Mouse (Mus musculus) fibroblast of lung, adult 2 months (primary cell): ENCODE data around the gene Slc24a3.

Source experiments
- DNase-seq: peaks from one replicate; pipeline ENCODE4 v3.0.0-alpha.2; 2011; ENCODE audit warnings: low read depth

Gene Slc24a3

GRCm38 (mm10) chr2:145684151-145684550 is 516.6 kb downstream of the Slc24a3 start:
- DNase-seq, result no peak

GRCm38 (mm10) chr2:145684891-145685290 is 517.3 kb downstream of the Slc24a3 start:
- DNase-seq, result no peak

GRCm38 (mm10) chr2:145686017-145686416 is 518.5 kb downstream of the Slc24a3 start:
- DNase-seq, result no peak

- no peak for DNase-seq
Observed at GRCm38 (mm10) chr2:145691367-145692009, 523.9 kb downstream of the Slc24a3 start.
